Mouse (Mus musculus) adrenal gland, postnatal 25 days (tissue): ENCODE results near the gene Myo1c. TPM values are rescaled to one million over a fixed set of nuclear protein-coding genes. Genes with fewer than 3 reads are reported as not detected.

Experiments used
- DNase-seq: peaks from one replicate; pipeline ENCODE4 v3.0.0; 2021; ENCODE audit warnings: mixed read lengths
- total RNA-seq: library from RNA; stranded (reverse); gene quantifications from 2 replicates; pipeline ENCODE4 v1.2.3, GENCODE M21; 2021

Gene Myo1c
- total RNA-seq, 1 experiment from 2014 or later, result 166 TPM

DNA sequence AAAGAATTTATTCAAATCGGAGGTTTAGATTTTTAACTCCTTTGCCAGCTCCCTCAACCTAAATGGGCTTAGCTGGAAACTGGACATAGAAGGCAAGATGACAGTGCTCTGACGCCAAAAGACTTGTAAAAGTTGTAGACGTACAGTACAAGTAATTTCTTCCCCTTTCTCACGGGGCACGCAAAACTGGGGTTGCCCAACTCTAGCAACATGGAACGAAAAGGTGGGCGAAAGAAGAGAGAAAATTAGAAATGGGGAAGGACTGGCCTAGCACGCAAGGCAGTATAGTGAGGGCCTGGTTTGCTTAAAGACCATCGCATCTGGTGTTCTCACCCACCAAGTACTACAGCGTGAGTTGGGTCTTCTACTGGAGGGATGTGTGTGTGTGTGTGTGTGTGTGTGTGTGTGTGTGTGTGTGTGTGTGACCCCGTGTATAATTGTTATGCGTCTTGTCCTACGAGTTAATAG lies 688 bp downstream of the Myo1c start:
- no peak for DNase-seq

DNA sequence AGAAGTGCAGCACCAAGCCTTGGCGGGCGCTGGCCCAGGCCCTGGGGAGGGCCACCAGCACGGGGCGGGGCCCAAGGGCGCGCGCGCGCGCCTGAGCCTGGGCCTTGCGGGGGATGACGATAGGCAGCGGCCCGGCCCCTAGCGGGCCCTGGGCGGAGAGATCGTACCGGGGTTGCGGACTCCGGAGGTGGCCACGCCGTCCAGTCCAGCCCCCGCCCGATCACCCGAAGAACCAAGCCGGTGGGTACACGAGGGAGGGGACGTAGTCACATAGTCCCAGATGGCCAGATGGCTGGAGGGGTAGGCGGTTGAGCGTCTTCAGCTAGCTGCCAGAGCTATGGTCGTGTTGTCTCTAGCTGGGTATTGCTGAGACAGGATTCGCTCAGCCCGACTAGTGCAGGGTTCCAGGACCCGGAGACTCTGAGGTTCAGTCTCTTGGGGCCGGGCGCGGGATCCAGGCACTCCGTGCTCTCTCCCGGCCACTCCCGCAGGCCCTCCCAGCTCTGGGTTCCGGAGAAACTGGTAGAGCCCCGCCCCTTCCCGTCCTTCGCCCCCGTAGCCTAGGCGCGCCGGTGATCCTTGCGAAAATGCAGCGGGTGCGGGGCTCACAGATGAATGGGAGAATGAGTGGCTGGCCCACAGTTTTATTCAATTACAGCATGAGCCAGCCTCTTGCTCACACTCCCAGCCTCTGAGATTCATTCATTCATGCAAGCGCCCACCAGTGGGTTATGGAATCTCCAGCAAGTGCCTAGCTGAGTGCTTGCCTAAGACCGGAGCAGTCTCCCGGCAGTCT lies 1.3 kb downstream of the Myo1c start:
- peak; percentile 88 for DNase-seq

DNA sequence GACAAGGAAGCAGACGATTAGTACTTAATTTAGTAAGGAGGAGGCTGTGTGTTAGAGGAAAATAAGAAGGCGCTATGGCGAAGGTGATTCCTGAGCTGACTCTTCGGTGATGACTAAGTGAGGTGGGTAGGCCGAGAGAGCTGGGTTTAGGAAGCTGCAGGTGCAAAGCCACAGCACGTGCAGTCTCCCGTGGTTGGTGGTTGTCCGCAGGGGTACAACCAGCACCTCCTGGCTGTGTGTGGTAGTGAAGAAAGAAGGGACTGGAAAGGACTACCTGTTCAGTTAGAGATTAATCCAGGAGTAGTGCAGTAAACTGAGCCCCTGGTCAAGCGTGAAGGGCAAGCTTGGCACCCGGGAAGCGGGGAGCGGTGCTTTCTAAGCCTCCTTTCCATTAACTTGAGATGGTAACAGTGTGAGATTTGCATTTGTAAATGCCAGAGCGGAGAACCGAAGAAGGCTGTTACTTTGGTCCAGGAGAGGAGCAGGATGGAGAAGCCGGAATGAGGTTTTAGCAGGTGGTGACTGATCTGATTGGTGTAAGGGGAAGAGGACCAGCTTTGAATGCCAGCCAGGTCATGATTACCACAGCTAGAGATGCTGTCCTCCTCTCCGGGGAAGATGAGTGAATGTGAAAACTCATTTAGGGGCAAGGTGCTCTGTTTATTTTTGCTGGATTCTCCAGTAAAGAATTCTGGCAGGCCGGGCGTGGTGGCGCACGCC lies 2.1 kb downstream of the Myo1c start:
- no peak for DNase-seq

DNA sequence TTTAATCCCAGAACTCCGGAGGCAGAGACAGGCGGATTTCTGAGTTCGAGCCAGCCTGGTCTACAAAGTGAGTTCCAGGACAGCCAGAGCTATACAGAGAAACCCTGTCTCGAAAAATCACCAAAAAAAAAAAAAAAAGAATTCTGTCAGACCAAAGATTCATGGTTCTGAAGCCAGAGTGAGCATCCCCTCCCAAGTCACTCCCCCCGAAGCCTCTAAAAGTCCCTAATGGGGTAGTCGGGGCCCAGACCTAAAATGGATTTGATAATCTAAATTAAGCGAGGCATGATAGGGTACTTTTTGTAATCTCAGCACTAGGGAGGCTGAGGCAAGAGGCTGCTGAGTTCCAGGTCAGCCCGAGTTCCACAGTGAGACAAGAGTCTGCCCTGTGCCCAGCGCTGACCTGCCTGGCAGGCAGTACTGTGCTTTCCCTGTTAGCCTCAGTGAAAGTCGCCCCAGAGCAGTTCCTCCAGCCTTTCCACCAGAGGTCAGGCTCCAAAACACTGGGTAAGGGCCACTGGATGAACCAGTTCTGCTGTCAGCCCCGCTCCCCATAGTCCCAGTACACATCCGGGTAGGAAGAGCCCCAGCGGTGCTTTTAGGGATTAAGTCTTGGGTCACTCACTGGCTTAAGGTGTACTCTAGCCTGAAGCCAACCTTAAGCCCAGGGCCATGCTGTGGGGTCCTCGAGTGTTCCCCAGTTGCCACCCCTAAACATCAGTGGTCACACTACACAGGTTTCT lies 2.8 kb downstream of the Myo1c start:
- no peak for DNase-seq

DNA sequence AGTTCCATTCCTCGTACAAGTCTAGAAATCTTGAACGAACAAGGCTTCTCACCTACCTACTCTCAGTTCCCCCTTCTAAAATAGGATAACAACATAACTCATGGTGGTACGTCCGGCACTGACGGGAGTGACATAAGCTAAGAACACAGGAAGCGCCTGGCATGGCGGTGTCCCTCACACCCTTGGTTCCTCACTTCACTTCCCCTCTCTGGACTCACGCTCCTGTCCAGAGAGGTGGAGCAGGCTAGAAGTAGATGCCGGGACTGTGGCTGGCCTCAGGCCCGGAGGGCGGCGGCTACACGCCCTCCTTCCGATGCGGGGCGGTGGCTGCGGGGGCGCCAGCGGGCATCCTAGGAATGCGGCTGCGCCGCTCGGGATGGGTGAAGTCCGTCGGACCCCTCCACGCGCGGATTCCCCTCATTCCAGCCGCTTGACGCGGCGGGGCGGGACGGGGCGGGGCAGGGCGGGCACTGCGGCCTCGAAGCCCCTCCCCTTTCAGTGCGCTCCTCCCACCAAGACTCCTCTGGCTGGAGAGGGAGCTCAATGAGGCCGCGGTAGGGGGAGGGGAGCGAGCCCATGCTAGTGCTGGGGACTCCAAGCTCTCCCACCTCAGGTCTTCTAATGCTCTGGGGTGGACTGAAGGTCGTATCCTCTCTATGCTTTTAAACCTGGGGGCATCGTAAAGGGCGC lies 3.6 kb downstream of the Myo1c start:
- DNase-seq, result peak; percentile 80

DNA sequence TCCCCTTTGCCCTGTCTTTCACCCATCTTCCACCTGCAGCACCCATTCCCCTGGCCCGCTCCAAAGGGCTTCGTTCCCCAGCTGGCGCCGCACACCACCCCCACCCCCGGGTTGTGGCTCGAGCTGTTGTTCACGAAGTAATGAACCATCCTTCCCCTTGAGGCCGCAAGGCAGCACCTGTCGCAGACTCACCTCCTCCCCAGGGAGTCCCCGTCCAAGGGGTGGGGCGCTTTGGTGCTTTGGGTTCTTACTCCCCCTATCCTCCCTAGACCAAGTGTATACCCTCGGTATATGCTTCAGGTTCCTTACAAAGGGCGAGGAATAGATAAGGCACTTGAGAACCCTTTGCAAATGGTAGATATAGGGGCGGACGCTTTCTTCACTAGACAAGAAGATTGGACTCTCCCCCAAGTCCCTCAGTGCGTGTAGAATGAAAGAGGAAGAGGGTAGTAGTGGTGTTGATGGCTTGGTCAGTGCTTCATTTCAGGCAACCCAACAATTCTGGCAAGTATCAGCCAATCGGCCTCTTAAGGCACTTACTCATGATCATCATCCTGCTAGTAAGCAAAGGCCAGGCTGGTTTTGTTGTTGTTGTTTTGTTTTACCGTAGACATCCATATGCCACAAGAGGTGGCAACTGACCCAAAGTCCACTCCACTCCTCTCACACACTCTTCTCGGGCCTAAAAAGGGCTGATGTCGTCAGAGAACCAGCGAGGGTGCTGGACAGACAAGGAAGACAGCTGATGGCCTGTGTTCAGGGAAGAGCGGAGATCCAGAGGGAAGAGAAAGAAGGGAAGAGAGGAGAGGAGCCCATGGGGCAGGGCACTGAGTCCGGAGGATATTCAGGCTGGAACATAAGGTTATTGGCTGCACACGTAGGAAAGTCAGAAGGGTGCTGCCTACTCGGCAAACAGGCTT lies 4.4 kb downstream of the Myo1c start:
- DNase-seq, result peak; percentile 20

GRCm38 (mm10) chr11:75655621-75656545 lies 5.6 kb downstream of the Myo1c start:
- peak; percentile 78 for DNase-seq

DNA sequence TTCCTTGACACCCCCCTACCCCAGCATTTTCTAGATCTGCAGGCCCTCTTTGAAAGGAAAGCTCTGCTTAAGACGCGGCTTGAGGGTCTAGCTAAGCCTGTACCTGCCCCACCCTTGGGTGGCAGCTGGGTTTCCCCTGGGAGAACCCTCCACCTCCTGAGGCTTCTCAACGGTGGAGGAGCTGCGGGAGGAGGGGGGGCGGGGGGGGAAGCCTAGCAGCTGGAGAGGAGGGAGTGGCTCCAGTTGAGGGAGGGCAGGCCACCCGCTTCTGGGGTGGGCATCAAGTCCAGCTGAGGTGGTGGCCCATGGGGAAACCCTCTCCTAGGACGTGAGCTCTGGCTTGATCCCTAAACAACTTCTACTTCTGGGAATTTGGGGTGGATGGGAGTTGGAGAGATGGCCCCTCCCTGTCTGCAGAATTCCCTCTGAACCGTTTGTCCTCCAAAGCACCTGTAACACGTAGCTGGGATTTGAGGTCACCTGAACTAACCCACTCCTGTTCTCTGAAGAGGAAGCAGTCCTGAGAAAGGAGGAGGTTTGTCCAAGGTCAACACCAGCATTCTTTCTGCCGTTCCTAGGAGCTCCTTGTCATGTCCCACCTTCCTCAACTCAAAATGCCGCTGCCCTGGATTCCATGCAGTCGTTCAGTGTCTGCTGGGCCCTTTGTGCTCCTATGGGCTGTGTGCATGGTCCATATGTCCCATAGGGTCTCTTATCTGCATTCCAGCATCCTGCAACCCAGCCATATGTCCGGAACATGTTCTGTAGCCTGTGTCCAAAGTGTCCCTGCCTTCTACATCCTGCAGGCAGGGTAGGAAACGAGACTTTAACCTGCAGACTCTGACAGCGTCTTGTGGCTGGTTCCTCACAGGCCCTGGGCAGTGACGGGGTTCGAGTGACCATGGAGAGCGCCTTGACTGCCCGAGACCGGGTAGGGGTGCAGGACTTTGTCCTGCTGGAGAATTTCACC lies 6.6 kb downstream of the Myo1c start:
- no peak for DNase-seq

GRCm38 (mm10) chr11:75657841-75658240 lies 7.5 kb downstream of the Myo1c start:
- no peak for DNase-seq

DNA sequence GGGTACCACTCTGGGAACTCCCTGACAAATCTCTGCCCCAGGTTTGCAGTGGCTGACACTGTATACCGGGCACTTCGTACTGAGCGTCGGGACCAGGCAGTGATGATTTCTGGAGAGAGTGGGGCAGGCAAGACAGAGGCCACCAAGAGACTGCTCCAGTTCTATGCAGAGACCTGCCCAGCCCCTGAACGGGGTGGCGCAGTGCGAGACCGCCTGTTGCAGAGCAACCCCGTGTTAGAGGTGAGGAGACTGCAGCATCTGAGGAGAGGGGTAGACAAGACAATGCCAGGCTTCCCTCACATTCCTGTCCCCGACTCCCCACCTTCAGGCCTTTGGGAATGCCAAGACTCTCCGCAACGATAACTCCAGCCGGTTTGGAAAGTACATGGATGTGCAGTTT lies 8.0 kb downstream of the Myo1c start:
- DNase-seq, result no peak

DNA sequence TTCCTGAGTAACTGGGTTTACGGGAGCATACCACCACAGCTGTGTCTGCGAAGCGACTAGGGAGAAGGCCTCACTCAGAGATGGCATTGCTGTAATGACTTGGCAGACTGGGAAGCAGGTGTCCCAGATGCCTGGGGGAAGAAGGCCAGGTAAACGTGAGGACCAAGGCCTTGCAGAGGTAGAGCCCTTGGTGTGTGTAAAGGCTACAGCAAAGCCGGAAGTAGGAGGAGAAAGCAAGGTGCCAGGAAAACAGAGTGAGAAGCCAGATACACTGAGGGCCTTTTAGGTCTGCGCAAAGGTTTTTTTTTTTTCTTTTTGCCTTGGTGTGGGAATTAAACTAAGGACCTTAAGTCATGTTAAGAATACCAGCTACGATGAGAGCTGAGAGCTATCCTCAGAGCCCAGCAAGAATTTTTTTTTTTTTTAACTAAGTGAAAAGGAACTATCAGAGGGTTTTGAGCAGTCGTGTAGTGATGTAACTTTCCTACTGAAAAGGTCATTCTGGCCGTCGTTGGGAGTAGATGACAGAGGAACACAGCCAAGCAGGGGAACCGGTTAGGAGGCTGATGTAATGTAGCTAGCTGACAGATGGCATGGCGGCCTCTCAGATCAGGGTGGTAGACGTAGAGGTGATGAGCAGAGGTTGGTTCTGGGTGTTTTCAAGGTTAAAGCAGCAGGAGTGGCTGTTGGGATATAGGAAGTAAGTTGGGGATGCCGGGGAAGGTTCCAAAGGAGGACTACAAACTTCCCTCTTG lies 8.9 kb downstream of the Myo1c start:
- no peak for DNase-seq

- DNase-seq, result peak; percentile 47
These were observed 9.8 kb downstream of the Myo1c start for GRCm38 (mm10) chr11:75660081-75660590.

GRCm38 (mm10) chr11:75660941-75661800 lies 10.9 kb downstream of the Myo1c start:
- no peak for DNase-seq

DNA sequence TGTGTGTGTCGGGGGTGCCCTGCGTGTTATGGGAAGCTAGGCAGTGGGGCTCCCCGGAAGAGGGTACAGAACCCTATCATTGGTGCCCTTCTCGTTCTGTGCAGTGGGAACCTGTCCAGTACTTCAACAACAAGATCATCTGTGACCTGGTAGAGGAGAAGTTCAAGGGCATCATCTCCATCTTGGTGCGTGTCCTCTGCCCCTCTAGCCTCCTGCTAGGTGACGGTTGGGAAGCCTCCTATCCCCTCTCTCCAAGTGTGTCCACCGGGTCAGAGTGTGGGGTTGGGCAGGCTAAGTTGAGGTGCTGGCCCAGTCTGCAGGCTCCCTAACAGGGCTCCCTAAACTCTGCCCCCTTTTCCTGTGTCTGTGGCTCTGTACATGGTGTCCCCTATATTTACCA lies 11.8 kb downstream of the Myo1c start:
- no peak for DNase-seq

GRCm38 (mm10) chr11:75666296-75666695 lies 16.0 kb downstream of the Myo1c start:
- DNase-seq, result no peak

DNA sequence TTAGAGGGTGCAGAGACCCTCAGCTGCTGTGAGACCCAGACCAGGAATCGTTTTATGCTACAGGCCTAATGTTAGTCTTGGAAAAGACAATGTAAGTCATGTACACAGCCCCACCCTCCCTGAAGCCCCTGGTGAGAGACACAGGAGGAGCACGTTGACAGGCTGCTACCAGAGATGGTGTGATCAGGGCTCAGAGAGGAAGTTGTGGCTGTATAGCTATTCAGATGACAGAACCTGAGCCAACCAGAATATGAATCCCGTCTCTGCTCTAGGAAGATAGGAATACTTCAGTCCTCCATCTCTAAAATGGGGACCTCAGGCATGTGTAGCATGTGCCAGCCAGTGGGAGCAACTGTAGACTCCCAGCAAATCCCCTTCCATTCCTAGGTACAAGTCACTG lies 18.3 kb downstream of the Myo1c start:
- no peak for DNase-seq
